Mouse (Mus musculus): Measurements from ENCODE around the gene Rbm19. TPM values are rescaled to one million over a fixed set of nuclear protein-coding genes. Genes with fewer than 3 reads are reported as not detected.

Gene Rbm19
- total RNA-seq, 1 experiment from 2014 or later = 25.0 TPM

- DNase-seq = no peak
Measured at GRCm38 (mm10) chr5:120206313-120206943, 90.2 kb downstream of the Rbm19 start.

- no peak for DNase-seq
Measured at GRCm38 (mm10) chr5:120207492-120207891, 91.2 kb downstream of the Rbm19 start.

- DNase-seq = no peak
Measured at GRCm38 (mm10) chr5:120210668-120211067, 94.4 kb downstream of the Rbm19 start.

- peak; percentile 42 for DNase-seq
Measured at GRCm38 (mm10) chr5:120211182-120211581, 94.9 kb downstream of the Rbm19 start.

- no peak for DNase-seq
Measured at GRCm38 (mm10) chr5:120214511-120214910, 98.2 kb downstream of the Rbm19 start.

GRCm38 (mm10) chr5:120221216-120221615, 105.0 kb downstream of the Rbm19 start:
- no peak for DNase-seq

- DNase-seq = no peak
Measured at GRCm38 (mm10) chr5:120225383-120225782, 109.1 kb downstream of the Rbm19 start.

GRCm38 (mm10) chr5:120228613-120229409, 112.5 kb downstream of the Rbm19 start:
- no peak for DNase-seq

- DNase-seq = no peak
Measured at GRCm38 (mm10) chr5:120231435-120232147, 115.3 kb downstream of the Rbm19 start.

- DNase-seq = no peak
Measured at GRCm38 (mm10) chr5:120235147-120235546, 118.9 kb downstream of the Rbm19 start.

- no peak for DNase-seq
Measured at GRCm38 (mm10) chr5:120235571-120235970, 119.3 kb downstream of the Rbm19 start.

GRCm38 (mm10) chr5:120240071-120240470, 123.8 kb downstream of the Rbm19 start:
- DNase-seq = no peak

- DNase-seq = no peak
Measured at GRCm38 (mm10) chr5:120245336-120245735, 129.1 kb downstream of the Rbm19 start.

Data from adrenal gland, postnatal 25 days (tissue).